9 mouse cellular contexts compared by ENCODE assay signal in the genomic region with DNA sequence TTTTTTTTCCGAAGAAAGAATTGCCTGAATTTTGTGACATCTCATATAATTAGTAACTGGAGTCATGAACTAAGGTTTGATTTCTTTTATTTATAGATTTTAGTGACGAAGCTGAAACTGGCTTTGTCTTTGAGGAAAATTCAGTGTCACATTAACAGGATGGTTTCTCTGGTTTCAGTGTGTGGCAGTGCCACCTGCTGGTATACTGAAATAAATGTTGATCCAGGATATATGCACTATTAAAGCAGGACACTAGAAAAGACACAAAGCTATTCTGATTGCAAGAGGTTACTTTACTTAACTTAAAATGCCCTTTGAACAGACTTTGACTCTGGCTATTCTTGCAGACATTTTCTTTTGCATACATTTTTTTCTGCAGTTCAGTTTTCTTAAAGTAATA. TPM values are rescaled to one million over a fixed set of nuclear protein-coding genes. Genes with fewer than 3 reads are reported as not detected.
A peak's percentile ranks its signal among the peaks of the same experiment; 100 is the strongest.
DNase-seq lines count a peak whose midpoint lies in the region; ATAC-seq and TF ChIP-seq lines count a peak whose summit lies in the region.
"Had no signal": no experiment of that assay in that cellular context is flagged by ENCODE, and none has a peak within 500 bp of the region (broad histone marks: within the 10 kb centered on the region; RNA-seq: fewer than 3 reads in every experiment).

No protein-coding gene starts in this region.

- 54% methylated on average over 2 of the region's 2 CpGs for WGBS in neural tube, embryonic 12.5 days
- 30% methylated on average over 2 of the region's 2 CpGs for WGBS in neural tube, embryonic 15.5 days
- WGBS in hindbrain, embryonic 14.5 days, result 44% methylated on average over 2 of the region's 2 CpGs

- no peaks in the 10 kb centered on the region for H3K4me1 ChIP-seq in neural tube, embryonic 12.5 days
- no peaks in the 10 kb centered on the region for H3K4me1 ChIP-seq in neural tube, embryonic 15.5 days
- H3K4me1 ChIP-seq in hindbrain, embryonic 14.5 days (replicated peaks; ENCODE audit: control insufficient read depth, insufficient read depth, low read length), result no peaks in the 10 kb centered on the region
- H3K4me1 ChIP-seq: heart, embryonic 15.5 days had no signal

- intact Hi-C loops in gastrocnemius, adult 2 months (cut with DNase I), result no loop called here
- intact Hi-C loops in gastrocnemius, postnatal 36 days (cut with DNase I), result no loop called here

- ATAC-seq in neural tube, embryonic 12.5 days (ENCODE audit: low FRiP score, low read depth), result peak; percentile 65; the same call in 1 of the 2 replicates
- ATAC-seq in neural tube, embryonic 15.5 days (ENCODE audit: low FRiP score), result no peak
- ATAC-seq in hindbrain, embryonic 14.5 days (ENCODE audit: low FRiP score), result no peak
- peak; percentile 87 for ATAC-seq in megakaryocyte, adult 5-6 weeks (ENCODE audit: poor library complexity, severe bottlenecking)

- no peak overlapping the region for H3K4me2 ChIP-seq in neural tube, embryonic 12.5 days (replicated peaks)
- no peak overlapping the region for H3K4me2 ChIP-seq in neural tube, embryonic 15.5 days
- no peak overlapping the region for H3K4me2 ChIP-seq in hindbrain, embryonic 14.5 days (replicated peaks)
- H3K4me2 ChIP-seq: heart, embryonic 15.5 days had no signal

- no peak overlapping the region for H3K9ac ChIP-seq in neural tube, embryonic 12.5 days
- H3K9ac ChIP-seq in neural tube, embryonic 15.5 days (replicated peaks), result no peak overlapping the region
- no peak overlapping the region for H3K9ac ChIP-seq in hindbrain, embryonic 14.5 days
- H3K9ac ChIP-seq: heart, embryonic 15.5 days had no signal

- no peak overlapping the region for H3K27ac ChIP-seq in gastrocnemius, adult 2 months
- no peak overlapping the region for H3K27ac ChIP-seq in neural tube, embryonic 12.5 days
- no peak overlapping the region for H3K27ac ChIP-seq in neural tube, embryonic 15.5 days (replicated peaks)
- no peak overlapping the region for H3K27ac ChIP-seq in hindbrain, embryonic 14.5 days
- H3K27ac ChIP-seq: heart, embryonic 15.5 days had no signal

- no peak overlapping the region for H3K4me3 ChIP-seq in gastrocnemius, adult 2 months
- H3K4me3 ChIP-seq in neural tube, embryonic 12.5 days, result no peak overlapping the region
- H3K4me3 ChIP-seq in neural tube, embryonic 15.5 days (replicated peaks), result no peak overlapping the region
- H3K4me3 ChIP-seq in hindbrain, embryonic 14.5 days (replicated peaks; ENCODE audit: low read length), result no peak overlapping the region
- H3K4me3 ChIP-seq: heart, embryonic 15.5 days had no signal

- TF ChIP-seq CTCF in gastrocnemius, adult 2 months (IDR thresholded peaks at IDR 0.05), result peak; percentile 58
- TF ChIP-seq CTCF in brain, embryonic 14.5 days (IDR thresholded peaks at IDR 0.05; ENCODE audit: borderline replicate concordance, extremely low read depth, insufficient read depth, insufficient read length), result peak; percentile 60; the same call in 1 of the 2 replicates

- no peaks in the 10 kb centered on the region for H3K27me3 ChIP-seq in neural tube, embryonic 12.5 days (replicated peaks)
- H3K27me3 ChIP-seq in neural tube, embryonic 15.5 days (replicated peaks), result no peaks in the 10 kb centered on the region
- no peaks in the 10 kb centered on the region for H3K27me3 ChIP-seq in hindbrain, embryonic 14.5 days (ENCODE audit: control insufficient read depth, insufficient read depth, low read length)
- H3K27me3 ChIP-seq: heart, embryonic 15.5 days had no signal

- no peak for TF ChIP-seq POLR2A in brain, embryonic 14.5 days (IDR thresholded peaks at IDR 0.05; ENCODE audit: borderline replicate concordance, extremely low read depth, insufficient read depth, insufficient read length, poor library complexity, severe bottlenecking)

- no peaks in the 10 kb centered on the region for H3K36me3 ChIP-seq in neural tube, embryonic 12.5 days
- H3K36me3 ChIP-seq in neural tube, embryonic 15.5 days, result no peaks in the 10 kb centered on the region
- H3K36me3 ChIP-seq in hindbrain, embryonic 14.5 days (replicated peaks; ENCODE audit: control insufficient read depth, insufficient read depth), result no peaks in the 10 kb centered on the region
- H3K36me3 ChIP-seq: heart, embryonic 15.5 days had no signal

- no peaks in the 10 kb centered on the region for H3K9me3 ChIP-seq in neural tube, embryonic 12.5 days
- H3K9me3 ChIP-seq in neural tube, embryonic 15.5 days (replicated peaks), result no peaks in the 10 kb centered on the region
- H3K9me3 ChIP-seq in hindbrain, embryonic 14.5 days (ENCODE audit: control insufficient read depth, low read length), result no peaks in the 10 kb centered on the region
- H3K9me3 ChIP-seq: heart, embryonic 15.5 days had no signal

- DNase-seq in gastrocnemius, adult 2 months, result no peak
- DNase-seq in gastrocnemius, postnatal 36 days, result no peak
- peak; percentile 81 for DNase-seq in brain, embryonic 14.5 days (ENCODE audit: low read depth)
- DNase-seq in hindbrain, embryonic 14.5 days (ENCODE audit: low spot score), result peak; percentile 80
- no peak for DNase-seq in c-Kit-positive CD71-positive TER-119-positive erythroid progenitor cells, embryonic 14.5 days (ENCODE audit: low spot score)

RNA-seq across cellular contexts. Expression of gene Pou1f1, which starts 23.3 kb away (rescaled TPM):
- total RNA-seq in gastrocnemius, adult 2 months (2021), result not detected
- not detected for total RNA-seq in gastrocnemius, postnatal 36 days (2021)
- polyA plus RNA-seq in neural tube, embryonic 12.5 days (2016; fragmentation: Nextera tagmentation; extraction: Ambion mirVana), result not detected in 2 replicates
- polyA plus RNA-seq in neural tube, embryonic 15.5 days (2015; fragmentation: Nextera tagmentation; extraction: Ambion mirVana), result 0.26 TPM in 1 of 2 replicates, not detected in the other
- polyA plus RNA-seq in brain, embryonic 14.5 days (2012; rRNA removed), result 0.10 TPM in 1 of 2 replicates, not detected in the other
- not detected in 2 replicates for polyA plus RNA-seq in hindbrain, embryonic 14.5 days (2014; fragmentation: Nextera tagmentation; extraction: Ambion mirVana)
- total RNA-seq in megakaryocyte, adult 5-6 weeks (2015), result not detected in 2 replicates
- not detected in 2 replicates for total RNA-seq in megakaryocyte, adult 5-6 weeks (2017)
- polyA plus RNA-seq: heart, embryonic 15.5 days had no signal

Comparison
In these comparisons a context has a peak if more than half of its experiments do, and no peak if none do; other contexts are left out.
1. ATAC-seq: peak in neural tube, embryonic 12.5 days (single experiment) and megakaryocyte, adult 5-6 weeks (single experiment); none in neural tube, embryonic 15.5 days (single experiment) and hindbrain, embryonic 14.5 days (single experiment).
2. DNase-seq: peak in brain, embryonic 14.5 days (single experiment) and hindbrain, embryonic 14.5 days (single experiment); none in gastrocnemius, adult 2 months (single experiment), gastrocnemius, postnatal 36 days (0 of 2) and c-Kit-positive CD71-positive TER-119-positive erythroid progenitor cells, embryonic 14.5 days (single experiment).